Mouse (Mus musculus) midbrain, embryonic 10.5 days (tissue): Measurements from ENCODE around the gene Pabpn1. TPM values are rescaled to one million over a fixed set of nuclear protein-coding genes. Genes with fewer than 3 reads are reported as not detected.
"Not testable (repeated sequence)": the region's sequence is repeated elsewhere in the genome, so short reads cannot be mapped to it uniquely, and the experiment has no call there.

ENCODE experiments used
- DNase-seq: peaks from one replicate; pipeline ENCODE4 v3.0.0-alpha.2; 2017; ENCODE audit warnings: low spot score
- H3K27ac ChIP-seq: fragments of 300-500 bp; sonication (generic); replicated peaks from 2 replicates; pipeline ENCODE4 v1.5.1; 2016; ENCODE audit warnings: mild to moderate bottlenecking
- H3K27me3 ChIP-seq: fragments of 300-500 bp; sonication (generic); 2 replicates; pipeline ENCODE4 v1.6.1; 2016; ENCODE audit warnings: low read depth, mild to moderate bottlenecking; ENCODE audit not compliant: poor library complexity, severe bottlenecking
- H3K36me3 ChIP-seq: fragments of 300-500 bp; sonication (generic); 2 replicates; pipeline ENCODE4 v1.6.1; 2016; ENCODE audit warnings: mild to moderate bottlenecking, moderate library complexity
- H3K4me1 ChIP-seq: fragments of 300-500 bp; sonication (generic); 2 replicates; pipeline ENCODE4 v1.6.1; 2016
- H3K4me3 ChIP-seq: fragments of 300-500 bp; sonication (generic); 2 replicates; pipeline ENCODE4 v1.5.1; 2016; ENCODE audit warnings: mild to moderate bottlenecking, moderate library complexity
- H3K9me3 ChIP-seq: fragments of 300-500 bp; sonication (generic); replicated peaks from 2 replicates; pipeline ENCODE4 v1.6.1; 2016; ENCODE audit warnings: mild to moderate bottlenecking
- WGBS: fragments of 180-500 bp; shearing (Covaris S2); methylation state at CpG from one replicate; pipeline ENCODE4 v1.1.7; 2016; 5-methylcytosine and 5-hydroxymethylcytosine counted together
- polyA plus RNA-seq: library from polyadenylated mRNA; unstranded; fragments of >200 nt; fragmentation: Nextera tagmentation; extraction: Ambion mirVana; gene quantifications from 2 replicates; pipeline ENCODE4 v1.2.1, GENCODE M21; 2016

The Pabpn1 gene
- polyA plus RNA-seq, 1 experiment from 2014 or later = 165 TPM

GRCm38 (mm10) chr14:54944939-54945338, 52.6 kb downstream of the Pabpn1 start:
- no peak for DNase-seq
- Histone ChIP-seq H3K36me3 (no peaks in the 10 kb centered on the region), H3K27me3 (peaks cover 8% of the 10 kb centered on the region; the same call in 1 of the 2 replicates), H3K4me3 (no peak overlapping the region), H3K27ac (no peak overlapping the region), H3K4me1 (no peaks in the 10 kb centered on the region), H3K9me3 (no peaks in the 10 kb centered on the region)
- WGBS = 66% methylated on average over 2 of the region's 2 CpGs

DNA sequence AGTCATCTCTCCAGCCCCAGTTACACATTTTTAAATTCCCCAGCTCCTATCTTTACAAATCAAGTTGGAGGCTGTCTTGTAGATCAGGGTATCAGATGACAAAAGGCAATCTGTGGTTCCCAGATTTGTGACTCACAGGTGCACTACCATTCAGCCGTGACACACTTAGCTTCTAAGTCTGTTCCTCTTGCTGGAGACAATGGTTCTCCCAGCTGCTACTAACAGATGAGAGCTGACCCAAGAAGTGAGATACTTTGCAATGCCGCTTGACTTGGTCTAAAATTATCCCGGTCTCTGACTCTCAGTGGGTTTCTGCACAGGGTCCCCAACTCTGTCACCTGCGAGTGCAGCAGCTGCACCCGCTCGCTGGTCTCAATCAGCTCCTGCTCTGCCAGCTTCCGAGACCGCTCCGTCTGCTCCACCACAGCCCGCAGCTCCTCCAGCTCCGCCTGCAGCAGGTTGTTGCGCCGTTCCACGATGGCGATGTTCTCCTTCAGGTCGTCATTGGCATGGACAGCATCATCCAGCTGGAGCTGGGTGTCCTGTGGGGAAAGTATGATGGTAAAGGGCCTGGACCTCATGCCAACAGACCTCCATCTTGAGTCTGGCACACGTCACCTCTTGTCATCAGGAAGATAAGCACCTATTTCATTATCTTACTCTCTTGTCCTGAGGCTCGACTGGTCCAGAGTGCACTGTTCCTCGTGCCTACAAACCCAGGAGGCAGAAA, 53.8 kb downstream of the Pabpn1 start:
- DNase-seq = no peak
- H3K4me1 ChIP-seq = no peaks in the 10 kb centered on the region

DNA sequence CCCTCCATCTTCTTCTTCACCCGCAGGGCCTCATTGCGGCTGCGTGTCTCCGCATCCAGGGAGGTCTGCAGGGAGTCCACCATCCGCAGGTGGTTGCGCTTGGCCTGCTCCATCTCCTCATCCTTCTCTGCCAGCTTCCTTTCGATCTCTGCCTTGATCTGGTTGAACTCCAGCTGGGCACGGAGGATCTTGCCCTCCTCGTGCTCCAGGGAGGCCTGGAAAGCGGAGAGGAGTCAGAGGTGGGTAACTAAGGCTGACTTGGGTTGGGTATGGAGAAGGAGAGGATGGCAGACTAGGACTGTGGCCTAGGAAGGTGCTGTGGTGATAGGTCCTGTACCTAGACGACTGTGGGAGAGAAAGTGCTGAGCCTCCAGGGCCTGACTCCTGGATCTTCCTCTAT, 54.7 kb downstream of the Pabpn1 start:
- H3K4me3 ChIP-seq, H3K36me3 ChIP-seq, H3K4me1 ChIP-seq, H3K9me3 ChIP-seq, H3K27me3 ChIP-seq, H3K27ac ChIP-seq, DNase-seq: not testable (repeated sequence)
- 87% methylated on average over 11 of the region's 11 CpGs for WGBS

More for the DNA sequence above, 53.8 kb downstream of the Pabpn1 start:
- H3K27me3 ChIP-seq = peaks cover 8% of the 10 kb centered on the region; the same call in 1 of the 2 replicates
- H3K4me3 ChIP-seq = no peak overlapping the region
- no peaks in the 10 kb centered on the region for H3K9me3 ChIP-seq
- WGBS = 86% methylated on average over 19 of the region's 19 CpGs
- no peak overlapping the region for H3K27ac ChIP-seq
- no peaks in the 10 kb centered on the region for H3K36me3 ChIP-seq

Other genes starting within 250 kb of the Pabpn1 start
- 106 and 111 TPM in 2 replicates for gene 1700123O20Rik, start 206.3 kb upstream of the Pabpn1 start, polyA plus RNA-seq
- gene Acin1, start 205.6 kb upstream of the Pabpn1 start, polyA plus RNA-seq = 128 and 145 TPM in 2 replicates
- gene Gm29776, start 193.7 kb upstream of the Pabpn1 start, polyA plus RNA-seq = 0.15 TPM in 1 of 2 replicates, not detected in the other
- gene Cebpe, start 180.3 kb upstream of the Pabpn1 start, polyA plus RNA-seq = 0.09 and 0.11 TPM in 2 replicates
- 1.8 and 2.4 TPM in 2 replicates for gene Slc7a8, start 110.6 kb upstream of the Pabpn1 start, polyA plus RNA-seq
- not detected in 2 replicates for gene Rnf212b, start 78.4 kb upstream of the Pabpn1 start, polyA plus RNA-seq
- gene Homez, start 21.5 kb upstream of the Pabpn1 start, polyA plus RNA-seq = 25.7 and 26.8 TPM in 2 replicates
- gene Ppp1r3e, start 14.9 kb upstream of the Pabpn1 start, polyA plus RNA-seq = 0.31 and 0.81 TPM in 2 replicates
- gene Bcl2l2, start 9.1 kb upstream of the Pabpn1 start, polyA plus RNA-seq = 2.7 and 3.4 TPM in 2 replicates
- not detected in 2 replicates for gene Gm20521, start 9.1 kb upstream of the Pabpn1 start, polyA plus RNA-seq
- 42.0 and 52.0 TPM in 2 replicates for gene Slc22a17, start 20.6 kb downstream of the Pabpn1 start, polyA plus RNA-seq
- gene Efs, start 33.6 kb downstream of the Pabpn1 start, polyA plus RNA-seq = 42.5 and 42.8 TPM in 2 replicates
- not detected in 2 replicates for gene Il25, start 40.2 kb downstream of the Pabpn1 start, polyA plus RNA-seq
- 0.17 and 0.31 TPM in 2 replicates for gene Cmtm5, start 43.8 kb downstream of the Pabpn1 start, polyA plus RNA-seq
- gene Myh6, start 74.4 kb downstream of the Pabpn1 start, polyA plus RNA-seq = 0.40 and 0.68 TPM in 2 replicates
- gene Gm17428, start 84.4 kb downstream of the Pabpn1 start, polyA plus RNA-seq = not detected in 2 replicates
- 0.70 and 0.96 TPM in 2 replicates for gene Myh7, start 102.1 kb downstream of the Pabpn1 start, polyA plus RNA-seq
- gene Ngdn, start 123.0 kb downstream of the Pabpn1 start, polyA plus RNA-seq = 89.3 and 91.6 TPM in 2 replicates
- 7.6 and 12.5 TPM in 2 replicates for gene Zfhx2, start 199.8 kb downstream of the Pabpn1 start, polyA plus RNA-seq
- 28.1 and 30.8 TPM in 2 replicates for gene Thtpa, start 202.3 kb downstream of the Pabpn1 start, polyA plus RNA-seq
- 12.7 and 15.0 TPM in 2 replicates for gene Ap1g2, start 214.1 kb downstream of the Pabpn1 start, polyA plus RNA-seq
- 0.53 and 1.2 TPM in 2 replicates for gene Jph4, start 224.4 kb downstream of the Pabpn1 start, polyA plus RNA-seq